Mouse (Mus musculus): ENCODE measurements around the gene Arl5c.

GRCm38 (mm10) chr11:97997387-97997960 is 1.5 kb upstream of the Arl5c start:
- TF ChIP-seq CTCF (IDR thresholded peaks at IDR 0.05; ENCODE audit: low read depth, low read length) (no peak), POLR2A (IDR thresholded peaks at IDR 0.05; ENCODE audit: insufficient read depth, low read length) (no peak), EP300 (IDR thresholded peaks at IDR 0.05; ENCODE audit: insufficient read depth, low read depth, low read length) (no peak)

Data from ES-Bruce4 (cell line).